Mouse (Mus musculus) myocyte (in vitro differentiated cells): ENCODE data around the gene Ctcf. TPM values are rescaled to one million over a fixed set of nuclear protein-coding genes. Genes with fewer than 3 reads are reported as not detected.

ENCODE experiments used
- H3K27me3 ChIP-seq: one replicate; pipeline ENCODE4 v1.6.1; 2011; ENCODE audit not compliant: control insufficient read depth, insufficient read depth, insufficient read length
- H3K36me3 ChIP-seq: one replicate; pipeline ENCODE4 v1.6.1; 2011; ENCODE audit not compliant: control insufficient read depth, insufficient read depth
- H3K4me2 ChIP-seq: one replicate; pipeline ENCODE4 v1.6.1; 2011; ENCODE audit warnings: low read depth, control low read depth
- H3K4me3 ChIP-seq: one replicate; pipeline ENCODE4 v1.5.1; 2011; ENCODE audit warnings: mild to moderate bottlenecking, control low read depth, moderate library complexity
- H3K79me2 ChIP-seq: one replicate; pipeline ENCODE4 v1.6.1; 2011; ENCODE audit not compliant: control insufficient read depth, insufficient read depth
- H3ac ChIP-seq: one replicate; pipeline ENCODE4 v1.6.1; 2011; ENCODE audit not compliant: control insufficient read depth, insufficient read length
- CEBPB ChIP-seq: IDR thresholded peaks from 2 replicates; pipeline ENCODE4 v1.6.1; 2011; ENCODE audit warnings: mild to moderate bottlenecking, moderate library complexity; ENCODE audit not compliant: poor library complexity, insufficient read depth, severe bottlenecking
- E2F4 ChIP-seq: IDR thresholded peaks from one replicate; pipeline ENCODE4 v1.6.1; 2011; ENCODE audit warnings: mild to moderate bottlenecking, control low read depth, moderate library complexity; ENCODE audit not compliant: insufficient read depth
- MAX ChIP-seq: IDR thresholded peaks from one replicate; pipeline ENCODE4 v1.6.1; 2011; ENCODE audit warnings: low read depth, mild to moderate bottlenecking, control low read depth
- MYOD1 ChIP-seq, 3 experiments: IDR thresholded peaks; one replicate each; pipeline ENCODE4 v1.6.1; 2011; ENCODE audit warnings: control low read depth in 2 of 3, low read depth in 2 of 3, mild to moderate bottlenecking in 2 of 3, moderate library complexity in 1 of 3; ENCODE audit not compliant: insufficient read length in 2 of 3, control insufficient read depth in 1 of 3
- MYOG ChIP-seq, 3 experiments: IDR thresholded peaks; one replicate each; pipeline ENCODE4 v1.6.1; 2011; ENCODE audit warnings: control low read depth in 2 of 3, low read depth in 2 of 3, mild to moderate bottlenecking in 2 of 3; ENCODE audit not compliant: insufficient read length in 2 of 3, control insufficient read depth in 1 of 3, insufficient read depth in 1 of 3
- POLR2A ChIP-seq: IDR thresholded peaks from one replicate; pipeline ENCODE4 v1.6.1; 2011; ENCODE audit warnings: low read depth, mild to moderate bottlenecking, control low read depth, moderate library complexity; ENCODE audit not compliant: insufficient read length
- POLR2AphosphoS2 ChIP-seq: IDR thresholded peaks from one replicate; pipeline ENCODE4 v1.6.1; 2011; ENCODE audit warnings: low read depth, control low read depth; ENCODE audit not compliant: insufficient read length
- REST ChIP-seq: IDR thresholded peaks from one replicate; pipeline ENCODE4 v1.6.1; 2011; ENCODE audit warnings: mild to moderate bottlenecking, control low read depth, moderate library complexity; ENCODE audit not compliant: insufficient read depth, insufficient read length
- SRF ChIP-seq: IDR thresholded peaks from one replicate; pipeline ENCODE4 v1.6.1; 2011; ENCODE audit warnings: low read depth; ENCODE audit not compliant: control insufficient read depth, insufficient read length
- TCF12 ChIP-seq: IDR thresholded peaks from one replicate; pipeline ENCODE4 v1.6.1; 2011; ENCODE audit warnings: mild to moderate bottlenecking, control low read depth; ENCODE audit not compliant: poor library complexity, insufficient read depth, severe bottlenecking
- TCF3 ChIP-seq: IDR thresholded peaks from one replicate; pipeline ENCODE4 v1.6.1; 2011; ENCODE audit warnings: low read depth, control low read depth; ENCODE audit not compliant: insufficient read length
- USF1 ChIP-seq: IDR thresholded peaks from one replicate; pipeline ENCODE4 v1.6.1; 2011; ENCODE audit warnings: low read depth, mild to moderate bottlenecking, control low read depth, moderate library complexity
- polyA plus RNA-seq: library from polyadenylated mRNA; unstranded; fragments of >200 nt; fragmentation: generic; extraction: Trizol; gene quantifications from one replicate; pipeline ENCODE4 v1.2.1, GENCODE M21; 2012; ENCODE audit warnings: missing spikeins

Gene Ctcf
- polyA plus RNA-seq, 1 experiment, result 17.6 TPM

DNA sequence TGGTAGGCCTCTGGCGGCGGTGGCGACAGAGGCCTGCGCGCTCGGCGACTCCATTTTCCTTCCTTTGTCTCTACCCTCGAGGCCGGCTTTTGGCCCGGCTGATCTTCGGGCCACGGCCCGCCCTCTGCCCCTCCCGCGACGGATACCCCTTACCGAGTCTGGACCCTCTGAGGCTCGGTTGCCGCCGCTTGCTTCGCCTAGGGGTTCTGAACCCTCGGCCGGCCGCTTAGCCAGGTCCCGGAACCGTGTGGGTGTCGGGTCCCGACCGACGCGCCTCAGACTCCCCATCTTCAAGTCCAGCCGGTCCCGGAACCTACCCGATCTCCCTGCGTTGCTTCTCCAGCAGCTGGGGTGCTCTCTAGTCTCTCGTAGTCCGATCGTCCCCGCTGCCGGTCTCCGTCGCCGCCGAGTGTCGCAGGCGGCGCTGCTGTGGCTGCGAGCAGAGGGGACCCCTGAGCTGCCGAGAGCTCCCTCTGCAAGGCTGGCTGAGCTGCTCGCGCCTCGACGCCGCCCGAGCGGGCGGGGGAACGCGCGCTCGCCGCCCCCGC is 669 bp downstream of the Ctcf start, which contains the start of gene Agrp:
Gene Agrp (minus strand): TSS at position 431 of the 548 bp plus-strand sequence.
- H3ac ChIP-seq, result peak within 1 kb of the TSS; percentile 94
- peaks cover 47% of the 10 kb centered on the region for H3K79me2 ChIP-seq
- no peaks in the 10 kb centered on the region for H3K27me3 ChIP-seq
- no peaks in the 10 kb centered on the region for H3K36me3 ChIP-seq
- peak within 1 kb of the TSS; percentile 75 for H3K4me2 ChIP-seq
- peak within 1 kb of the TSS; percentile 63 for H3K4me3 ChIP-seq
- no peak for TF ChIP-seq USF1
- no peak for TF ChIP-seq MAX
- TF ChIP-seq POLR2AphosphoS2, result peak; percentile 46
- TF ChIP-seq MYOD1 (IDR thresholded peaks at IDR 0.05; ENCODE audit: control insufficient read depth in 1 of 3, insufficient read length in 2 of 3, low read depth in 2 of 3), result peak in 1 of 3 experiments; percentile 4
- no peak for TF ChIP-seq E2F4
- no peak for TF ChIP-seq REST
- peak in 1 of 3 experiments; percentile 26 for TF ChIP-seq MYOG (IDR thresholded peaks at IDR 0.05; ENCODE audit: control insufficient read depth in 1 of 3, insufficient read depth in 1 of 3, insufficient read length in 2 of 3, low read depth in 2 of 3)
- peak; percentile 68 for TF ChIP-seq POLR2A

DNA sequence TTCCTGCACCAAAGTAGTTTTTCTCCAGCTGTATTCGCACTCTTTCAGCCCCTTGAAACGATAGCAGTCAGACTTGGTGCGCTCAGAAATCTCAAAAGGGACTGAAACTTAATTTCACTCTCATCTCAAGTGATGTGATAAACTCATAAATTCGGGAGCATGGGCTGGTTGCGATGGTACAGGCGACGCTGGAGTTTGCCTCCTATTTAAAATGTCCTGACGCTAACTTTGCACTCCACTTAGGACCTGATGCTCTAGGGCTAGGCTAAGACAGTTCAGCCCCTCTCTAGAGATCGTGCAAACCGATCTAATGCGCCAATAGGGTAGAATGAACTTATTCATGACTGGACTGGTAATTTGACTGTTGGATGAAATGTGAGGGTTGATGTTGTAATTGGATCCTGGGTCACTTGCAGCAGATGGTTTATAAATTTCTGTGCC is 1.3 kb downstream of the Ctcf start:
- Histone ChIP-seq H3K27me3 (no peaks in the 10 kb centered on the region), H3ac (peak overlapping the region; percentile 94), H3K4me2 (peak overlapping the region; percentile 75), H3K4me3 (peak overlapping the region; percentile 63), H3K36me3 (no peaks in the 10 kb centered on the region), H3K79me2 (peaks cover 53% of the 10 kb centered on the region)
- TF ChIP-seq E2F4, result no peak
- no peak for TF ChIP-seq SRF
- no peak for TF ChIP-seq POLR2AphosphoS2
- TF ChIP-seq POLR2A, result no peak
- TF ChIP-seq TCF3, result no peak
- no peak for TF ChIP-seq MYOD1 (IDR thresholded peaks at IDR 0.05; ENCODE audit: control insufficient read depth in 1 of 3, insufficient read length in 2 of 3, low read depth in 2 of 3)
- no peak for TF ChIP-seq REST

DNA sequence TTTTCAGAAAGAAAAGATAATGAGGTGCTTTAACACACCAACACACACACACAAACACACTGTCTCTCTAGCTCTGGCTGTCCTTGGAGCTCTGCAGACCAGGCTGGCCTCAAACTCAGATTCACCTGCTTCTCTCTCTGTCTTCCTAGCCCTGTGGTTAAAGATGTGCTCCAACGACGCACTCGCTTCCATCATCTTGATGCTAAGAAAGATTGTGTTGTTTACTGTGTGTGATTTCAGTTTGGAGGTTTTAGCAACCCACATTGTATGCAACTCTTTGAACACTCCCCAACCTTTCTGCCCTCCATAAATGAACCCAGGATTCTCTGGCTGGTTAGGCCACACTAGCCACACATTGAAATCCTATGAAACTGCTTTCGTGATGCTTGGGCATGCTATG is 2.1 kb downstream of the Ctcf start:
- Histone ChIP-seq H3K27me3 (no peaks in the 10 kb centered on the region), H3K4me3 (peak overlapping the region; percentile 63), H3K79me2 (peaks cover 62% of the 10 kb centered on the region), H3K36me3 (peaks cover 3% of the 10 kb centered on the region), H3K4me2 (peak overlapping the region; percentile 75), H3ac (no peak overlapping the region)
- TF ChIP-seq TCF3, result no peak
- no peak for TF ChIP-seq USF1
- TF ChIP-seq E2F4, result no peak
- no peak for TF ChIP-seq MAX
- no peak for TF ChIP-seq MYOD1 (IDR thresholded peaks at IDR 0.05; ENCODE audit: control insufficient read depth in 1 of 3, insufficient read length in 2 of 3, low read depth in 2 of 3)
- TF ChIP-seq SRF, result no peak
- no peak for TF ChIP-seq POLR2AphosphoS2
- TF ChIP-seq MYOG (IDR thresholded peaks at IDR 0.05; ENCODE audit: control insufficient read depth in 1 of 3, insufficient read depth in 1 of 3, insufficient read length in 2 of 3, low read depth in 2 of 3), result no peak
- no peak for TF ChIP-seq REST
- TF ChIP-seq TCF12, result no peak
- TF ChIP-seq CEBPB, result no peak
- TF ChIP-seq POLR2A, result no peak

DNA sequence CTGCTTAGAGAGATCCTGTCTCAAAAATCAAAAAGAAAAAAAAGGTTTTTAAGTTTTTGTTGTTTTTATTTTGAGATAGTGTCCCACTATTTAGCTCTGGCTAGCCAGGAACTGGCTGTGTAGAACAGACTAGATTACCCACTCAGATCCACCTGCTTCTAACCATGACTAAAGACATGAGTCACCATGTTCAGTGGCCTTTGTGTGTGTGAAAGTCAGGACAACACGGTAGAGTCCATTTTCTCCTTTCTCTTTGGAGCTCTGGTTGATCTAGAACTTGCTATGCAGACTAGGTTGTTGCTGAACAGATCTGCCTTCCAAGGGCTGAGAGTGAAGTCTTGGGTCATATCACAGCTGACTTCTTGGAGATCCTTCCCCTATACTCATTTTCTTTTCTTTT is 3.5 kb downstream of the Ctcf start:
- Histone ChIP-seq H3K4me3 (no peak overlapping the region), H3K27me3 (no peaks in the 10 kb centered on the region), H3K4me2 (peak overlapping the region; percentile 55), H3ac (no peak overlapping the region), H3K36me3 (peaks cover 10% of the 10 kb centered on the region), H3K79me2 (peaks cover 75% of the 10 kb centered on the region)
- TF ChIP-seq MYOD1 (IDR thresholded peaks at IDR 0.05; ENCODE audit: control insufficient read depth in 1 of 3, insufficient read length in 2 of 3, low read depth in 2 of 3) (peak in 2 of 3 experiments; percentile 24 to 26), USF1 (no peak)

DNA sequence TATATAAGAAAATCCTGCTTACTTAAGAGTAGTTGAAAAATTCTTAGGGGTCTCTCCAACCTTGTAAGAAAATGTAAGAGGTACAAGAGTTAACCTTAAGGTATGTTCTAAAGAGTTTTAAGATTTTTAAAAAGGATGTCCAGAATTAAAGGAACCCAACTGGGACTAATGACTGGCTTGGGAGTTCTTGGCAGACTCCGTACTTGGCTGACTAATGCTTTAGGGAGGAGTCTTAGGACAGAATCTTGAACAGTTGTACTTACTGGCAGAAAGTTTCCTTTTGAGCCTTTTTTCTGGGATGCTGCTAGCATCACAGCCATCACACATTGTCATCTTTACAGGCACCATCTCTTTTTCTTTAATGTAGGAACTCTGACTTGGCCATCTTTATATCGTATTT is 4.1 kb downstream of the Ctcf start:
- H3ac ChIP-seq, result no peak overlapping the region
- H3K4me3 ChIP-seq, result no peak overlapping the region
- peaks cover 16% of the 10 kb centered on the region for H3K36me3 ChIP-seq
- H3K79me2 ChIP-seq, result peaks cover 82% of the 10 kb centered on the region
- no peak for TF ChIP-seq MYOD1 (IDR thresholded peaks at IDR 0.05; ENCODE audit: control insufficient read depth in 1 of 3, insufficient read length in 2 of 3, low read depth in 2 of 3)
- no peak for TF ChIP-seq CEBPB
- TF ChIP-seq SRF, result no peak
- TF ChIP-seq REST, result no peak
- TF ChIP-seq TCF12, result no peak
- TF ChIP-seq MYOG (IDR thresholded peaks at IDR 0.05; ENCODE audit: control insufficient read depth in 1 of 3, insufficient read depth in 1 of 3, insufficient read length in 2 of 3, low read depth in 2 of 3), result no peak
- no peak for TF ChIP-seq E2F4
- H3K4me2 ChIP-seq, result peak overlapping the region; percentile 55
- H3K27me3 ChIP-seq, result no peaks in the 10 kb centered on the region
